Mouse (Mus musculus) small intestine, adult 2 months (tissue): ENCODE results near the gene Tanc2.

ENCODE experiments used
- CTCF ChIP-seq: fragments of 200-500 bp; IDR thresholded peaks from 2 replicates; pipeline ENCODE4 v1.5.1; 2012; ENCODE audit warnings: low read depth, mild to moderate bottlenecking, control low read depth, inconsistent platforms, low read length, moderate library complexity, mixed read lengths; ENCODE audit not compliant: insufficient replicate concordance, insufficient read length; ENCODE audit errors: extremely low read depth
- POLR2A ChIP-seq: fragments of 200-500 bp; IDR thresholded peaks from 2 replicates; pipeline ENCODE4 v1.6.1; 2012; ENCODE audit warnings: low read depth, mild to moderate bottlenecking, control low read depth, inconsistent platforms, low read length, moderate library complexity

- TF ChIP-seq POLR2A (no peak), CTCF (no peak)
These were observed 360.7 kb downstream of the Tanc2 start for GRCm38 (mm10) chr11:105950519-105950918.
